Mouse (Mus musculus): ENCODE measurements around the gene Tmem150c. TPM values are rescaled to one million over a fixed set of nuclear protein-coding genes. Genes with fewer than 3 reads are reported as not detected.

The Tmem150c gene
- total RNA-seq, 4 experiments from 2014 or later, result 37.1 to 49.5 (median 40.4) TPM

GRCm38 (mm10) chr5:100030069-100030468 lies 129.5 kb downstream of the Tmem150c start:
- DNase-seq (ENCODE audit: low spot score in 2 of 2), result no peak

Other genes starting within 250 kb of the Tmem150c start
- 100 to 1,000 TPM; 182 to 239 (median 222) TPM for gene Hnrnpd, start 180.9 kb downstream of the Tmem150c start, total RNA-seq (2022)
- 1 to 10 TPM; 1.1 to 3.3 (median 1.6) TPM for gene 4930524J08Rik, start 180.7 kb downstream of the Tmem150c start, total RNA-seq (2022)
- 100 to 1,000 TPM; 163 to 200 (median 198) TPM for gene Hnrnpdl, start 120.1 kb downstream of the Tmem150c start, total RNA-seq (2022)
- gene Enoph1, start 119.8 kb downstream of the Tmem150c start, total RNA-seq (2022), result 10 to 100 TPM; 47.3 to 54.4 (median 52.2) TPM

Measured in left cerebral cortex, adult 8-10 months (tissue).